ENCODE assay signal across 19 mouse cellular contexts in genomic region chr1:177607565-177607964, GRCm38 (mm10).
DNase-seq lines count a peak whose midpoint lies in the region; ATAC-seq and TF ChIP-seq lines count a peak whose summit lies in the region.
"Had no signal": no experiment of that assay in that cellular context is flagged by ENCODE, and none has a peak within 500 bp of the region (broad histone marks: within the 10 kb centered on the region; RNA-seq: fewer than 3 reads in every experiment).

No protein-coding gene starts in this region.

- H3K27ac ChIP-seq in cerebellum, adult 2 months (ENCODE audit: insufficient read depth, low read length): peak overlapping the region; percentile 98
- peak overlapping the region; percentile 66; the same call in 1 of the 2 replicates for H3K27ac ChIP-seq in gastrocnemius, adult 2 months
- H3K27ac ChIP-seq in midbrain, embryonic 10.5 days (replicated peaks): peak overlapping the region; percentile 17; the same call in 1 of the 2 replicates
- H3K27ac ChIP-seq in midbrain, embryonic 14.5 days (replicated peaks; ENCODE audit: low read depth, low read length): no peak overlapping the region
- no peak overlapping the region for H3K27ac ChIP-seq in kidney, adult 2 months (ENCODE audit: insufficient read depth, low read depth, low read length)
- H3K27ac ChIP-seq: embryonic facial prominence, embryonic 13.5 days; forebrain, embryonic 12.5 days; hindbrain, embryonic 10.5 days; hindbrain, embryonic 15.5 days had no signal

- WGBS in cerebellum, adult 2 months: 64% methylated on average over 2 of the region's 2 CpGs
- WGBS in midbrain, embryonic 10.5 days: 81% methylated on average over 2 of the region's 2 CpGs
- WGBS in midbrain, embryonic 14.5 days: 77% methylated on average over 2 of the region's 2 CpGs
- WGBS in kidney, adult 2 months: 75% methylated on average over 2 of the region's 2 CpGs

- TF ChIP-seq POLR2A in cerebellum, adult 2 months (IDR thresholded peaks at IDR 0.05; ENCODE audit: borderline replicate concordance, insufficient read depth, low read length): no peak
- TF ChIP-seq POLR2A in kidney, adult 2 months (IDR thresholded peaks at IDR 0.05; ENCODE audit: low read depth, low read length): no peak

- H3K27me3 ChIP-seq in cerebellum, adult 2 months (ENCODE audit: control insufficient read depth, insufficient read depth, low read length): no peaks in the 10 kb centered on the region
- H3K27me3 ChIP-seq in midbrain, embryonic 10.5 days (ENCODE audit: low read depth, poor library complexity, severe bottlenecking): no peaks in the 10 kb centered on the region; the same call in 1 of the 2 replicates
- H3K27me3 ChIP-seq in midbrain, embryonic 14.5 days (ENCODE audit: control insufficient read depth, insufficient read depth, low read length): no peaks in the 10 kb centered on the region
- H3K27me3 ChIP-seq in kidney, adult 2 months (replicated peaks; ENCODE audit: control insufficient read depth, insufficient read depth, low read length): no peaks in the 10 kb centered on the region
- H3K27me3 ChIP-seq: embryonic facial prominence, embryonic 13.5 days; forebrain, embryonic 12.5 days; hindbrain, embryonic 15.5 days; Patski had no signal

- H3K4me1 ChIP-seq in cerebellum, adult 2 months (ENCODE audit: control insufficient read depth, insufficient read depth, low read length): peaks cover 34% of the 10 kb centered on the region
- peaks cover 31% of the 10 kb centered on the region for H3K4me1 ChIP-seq in midbrain, embryonic 10.5 days
- peaks cover 3% of the 10 kb centered on the region; the same call in 1 of the 2 replicates for H3K4me1 ChIP-seq in midbrain, embryonic 14.5 days (ENCODE audit: control insufficient read depth, insufficient read depth, low read length)
- no peaks in the 10 kb centered on the region for H3K4me1 ChIP-seq in kidney, adult 2 months (ENCODE audit: control insufficient read depth, insufficient read depth, low read length)
- H3K4me1 ChIP-seq: embryonic facial prominence, embryonic 13.5 days; hindbrain, embryonic 15.5 days had no signal

- H3K9ac ChIP-seq in midbrain, embryonic 14.5 days (replicated peaks; ENCODE audit: low read length): no peak overlapping the region
- H3K9ac ChIP-seq: embryonic facial prominence, embryonic 13.5 days; forebrain, embryonic 12.5 days; hindbrain, embryonic 15.5 days had no signal

- DNase-seq in cerebellum, adult 2 months: peak in 1 of 2 experiments; percentile 47
- DNase-seq in cerebellum, postnatal 4 days (ENCODE audit: low spot score in 2 of 2): no peak
- no peak for DNase-seq in gastrocnemius, adult 2 months
- DNase-seq in gastrocnemius, postnatal 10 days: no peak
- no peak for DNase-seq in midbrain, embryonic 10.5 days (ENCODE audit: low spot score)
- DNase-seq in midbrain, embryonic 14.5 days: no peak
- DNase-seq in kidney, adult 2 months: no peak
- DNase-seq: adrenal gland, adult 2 months; adrenal gland, postnatal 25 days; gastrocnemius, postnatal 25 days; kidney, adult 9 months had no signal

- H3K4me2 ChIP-seq in midbrain, embryonic 14.5 days (ENCODE audit: low read length): no peak overlapping the region
- H3K4me2 ChIP-seq: embryonic facial prominence, embryonic 13.5 days; forebrain, embryonic 12.5 days; hindbrain, embryonic 15.5 days had no signal

- H3K4me3 ChIP-seq in cerebellum, adult 2 months (replicated peaks; ENCODE audit: insufficient read depth, low read depth, low read length): no peak overlapping the region
- H3K4me3 ChIP-seq in gastrocnemius, adult 2 months: no peak overlapping the region
- no peak overlapping the region for H3K4me3 ChIP-seq in midbrain, embryonic 10.5 days
- no peak overlapping the region for H3K4me3 ChIP-seq in midbrain, embryonic 14.5 days (replicated peaks; ENCODE audit: low read depth, low read length)
- no peak overlapping the region for H3K4me3 ChIP-seq in kidney, adult 2 months (ENCODE audit: insufficient read depth, low read depth, low read length)
- H3K4me3 ChIP-seq: embryonic facial prominence, embryonic 13.5 days; forebrain, embryonic 12.5 days; hindbrain, embryonic 10.5 days; hindbrain, embryonic 15.5 days had no signal

- ATAC-seq in midbrain, embryonic 14.5 days (ENCODE audit: low FRiP score, low TSS enrichment): no peak
- ATAC-seq: forebrain, embryonic 16.5 days; inflammation-experienced regulatory T-cells, adult 6 months; intestine, postnatal 0 days; Patski had no signal

- no peaks in the 10 kb centered on the region for H3K36me3 ChIP-seq in midbrain, embryonic 10.5 days
- H3K36me3 ChIP-seq in midbrain, embryonic 14.5 days (ENCODE audit: control insufficient read depth, insufficient read depth, low read length): no peaks in the 10 kb centered on the region
- H3K36me3 ChIP-seq in kidney, adult 2 months (ENCODE audit: control insufficient read depth, insufficient read depth, low read length): no peaks in the 10 kb centered on the region
- H3K36me3 ChIP-seq: embryonic facial prominence, embryonic 13.5 days; forebrain, embryonic 12.5 days; hindbrain, embryonic 10.5 days; hindbrain, embryonic 15.5 days had no signal

- intact Hi-C loops in gastrocnemius, adult 2 months (cut with DNase I): no loop called here

- no peaks in the 10 kb centered on the region for H3K9me3 ChIP-seq in midbrain, embryonic 10.5 days (replicated peaks)
- no peaks in the 10 kb centered on the region for H3K9me3 ChIP-seq in midbrain, embryonic 14.5 days (ENCODE audit: control insufficient read depth, low read length)
- H3K9me3 ChIP-seq: embryonic facial prominence, embryonic 13.5 days; forebrain, embryonic 12.5 days; hindbrain, embryonic 10.5 days; hindbrain, embryonic 15.5 days had no signal

- TF ChIP-seq CTCF in cerebellum, adult 2 months (IDR thresholded peaks at IDR 0.05; ENCODE audit: borderline replicate concordance, insufficient read depth, low read depth, low read length): no peak
- TF ChIP-seq CTCF in gastrocnemius, adult 2 months (IDR thresholded peaks at IDR 0.05): no peak
- TF ChIP-seq CTCF in kidney, adult 2 months (conservative IDR thresholded peaks at IDR 0.05; ENCODE audit: insufficient read depth, insufficient read length, low read depth, low read length): no peak

Comparison
In these comparisons a context has a peak if more than half of its experiments do, and no peak if none do; other contexts are left out.
1. H3K27ac ChIP-seq: peak in cerebellum, adult 2 months (single experiment), gastrocnemius, adult 2 months (single experiment) and midbrain, embryonic 10.5 days (single experiment); none in midbrain, embryonic 14.5 days (single experiment) and kidney, adult 2 months (single experiment).